ENCODE assay signal across 26 mouse cellular contexts in the genomic region with DNA sequence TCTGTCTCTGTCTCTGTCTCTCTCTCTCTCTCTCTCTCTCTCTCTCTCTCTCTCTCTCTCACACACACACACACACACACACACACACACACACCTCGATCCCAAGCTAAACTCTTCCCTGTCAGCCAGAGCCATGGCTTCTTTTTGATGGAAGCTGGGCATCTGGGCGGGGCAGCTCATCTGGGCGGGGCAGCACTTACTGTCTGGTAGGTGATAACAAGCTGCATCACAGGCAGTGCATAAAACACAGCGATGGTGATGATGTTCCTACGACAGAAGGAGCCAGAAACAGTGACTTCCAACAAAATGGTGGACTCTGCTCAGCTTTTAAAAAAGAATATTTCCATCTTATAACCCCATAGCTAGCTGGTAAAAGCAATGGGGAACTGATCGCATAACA.
DNase-seq lines count a peak whose midpoint lies in the region; ATAC-seq and TF ChIP-seq lines count a peak whose summit lies in the region.
"Had no signal": no experiment of that assay in that cellular context is flagged by ENCODE, and none has a peak within 500 bp of the region (broad histone marks: within the 10 kb centered on the region; RNA-seq: fewer than 3 reads in every experiment).

No protein-coding gene starts in this region.

- no peak overlapping the region for H3K27ac ChIP-seq in liver, embryonic 11.5 days (ENCODE audit: low read depth, low read length)
- H3K27ac ChIP-seq in liver, embryonic 16.5 days (ENCODE audit: low read length), result no peak overlapping the region
- H3K27ac ChIP-seq in hindbrain, embryonic 12.5 days, result no peak overlapping the region
- no peak overlapping the region for H3K27ac ChIP-seq in kidney, adult 2 months (ENCODE audit: insufficient read depth, low read depth, low read length)
- H3K27ac ChIP-seq: forebrain, embryonic 15.5 days; heart, embryonic 10.5 days; heart, embryonic 15.5 days; hindbrain, postnatal 0 days; intestine, embryonic 15.5 days; midbrain, embryonic 15.5 days; neural tube, embryonic 15.5 days had no signal

- ATAC-seq in erythroblast, adult 5-6 weeks (replicated peaks; ENCODE audit: low FRiP score, poor library complexity, severe bottlenecking), result peak; percentile 97
- peak; percentile 68 for ATAC-seq in liver, embryonic 11.5 days (replicated peaks; ENCODE audit: low FRiP score)
- ATAC-seq in liver, embryonic 16.5 days (ENCODE audit: low read depth), result peak; percentile 90
- ATAC-seq in hindbrain, embryonic 12.5 days (ENCODE audit: low FRiP score), result no peak
- ATAC-seq: activated CD4-positive, CD25-positive, alpha-beta regulatory T cell, adult 4 months; forebrain, embryonic 15.5 days; hindbrain, postnatal 0 days; intestine, embryonic 15.5 days; midbrain, embryonic 15.5 days had no signal

- 76% methylated on average over 6 of the region's 6 CpGs for WGBS in liver, embryonic 11.5 days
- WGBS in liver, embryonic 16.5 days (ENCODE audit: insufficient replicate concordance), result 53% methylated on average over 6 of the region's 6 CpGs
- WGBS in hindbrain, embryonic 12.5 days, result 88% methylated on average over 6 of the region's 6 CpGs
- 88% methylated on average over 6 of the region's 6 CpGs for WGBS in kidney, adult 2 months

- no peak overlapping the region for H3K4me3 ChIP-seq in liver, embryonic 11.5 days (ENCODE audit: low read depth, low read length)
- no peak overlapping the region for H3K4me3 ChIP-seq in liver, embryonic 16.5 days (ENCODE audit: low read depth, low read length)
- H3K4me3 ChIP-seq in hindbrain, embryonic 12.5 days, result no peak overlapping the region
- no peak overlapping the region for H3K4me3 ChIP-seq in kidney, adult 2 months (ENCODE audit: insufficient read depth, low read depth, low read length)
- H3K4me3 ChIP-seq: forebrain, embryonic 15.5 days; heart, embryonic 10.5 days; heart, embryonic 15.5 days; intestine, embryonic 15.5 days; midbrain, embryonic 15.5 days; neural tube, embryonic 15.5 days had no signal

- no peaks in the 10 kb centered on the region for H3K4me1 ChIP-seq in liver, embryonic 11.5 days (replicated peaks; ENCODE audit: control insufficient read depth, insufficient read depth, low read length)
- H3K4me1 ChIP-seq in liver, embryonic 16.5 days (ENCODE audit: control insufficient read depth, low read depth, low read length), result peaks cover 8% of the 10 kb centered on the region; the same call in 1 of the 2 replicates
- no peaks in the 10 kb centered on the region for H3K4me1 ChIP-seq in hindbrain, embryonic 12.5 days
- no peaks in the 10 kb centered on the region; the same call in 1 of the 2 replicates for H3K4me1 ChIP-seq in kidney, adult 2 months (ENCODE audit: control insufficient read depth, insufficient read depth, low read length)
- H3K4me1 ChIP-seq: forebrain, embryonic 15.5 days; heart, embryonic 10.5 days; heart, embryonic 15.5 days; intestine, embryonic 15.5 days; midbrain, embryonic 15.5 days; neural tube, embryonic 15.5 days had no signal

- no peak for TF ChIP-seq POLR2A in kidney, adult 2 months (IDR thresholded peaks at IDR 0.05; ENCODE audit: low read depth, low read length)

- no peaks in the 10 kb centered on the region for H3K27me3 ChIP-seq in liver, embryonic 11.5 days (replicated peaks; ENCODE audit: control insufficient read depth, insufficient read depth, low read length)
- no peaks in the 10 kb centered on the region for H3K27me3 ChIP-seq in liver, embryonic 16.5 days (ENCODE audit: control insufficient read depth, insufficient read depth, low read depth, low read length)
- H3K27me3 ChIP-seq in hindbrain, embryonic 12.5 days, result no peaks in the 10 kb centered on the region
- no peaks in the 10 kb centered on the region for H3K27me3 ChIP-seq in kidney, adult 2 months (replicated peaks; ENCODE audit: control insufficient read depth, insufficient read depth, low read length)
- H3K27me3 ChIP-seq: CH12.LX; forebrain, embryonic 15.5 days; heart, embryonic 15.5 days; intestine, embryonic 15.5 days; midbrain, embryonic 15.5 days; neural tube, embryonic 15.5 days had no signal

- no peak overlapping the region for H3K9ac ChIP-seq in liver, embryonic 11.5 days (ENCODE audit: low read depth, low read length)
- H3K9ac ChIP-seq in liver, embryonic 16.5 days (ENCODE audit: low read depth, low read length), result no peak overlapping the region
- no peak overlapping the region for H3K9ac ChIP-seq in hindbrain, embryonic 12.5 days
- H3K9ac ChIP-seq: forebrain, embryonic 15.5 days; heart, embryonic 15.5 days; intestine, embryonic 15.5 days; midbrain, embryonic 15.5 days; neural tube, embryonic 15.5 days had no signal

- H3K36me3 ChIP-seq in liver, embryonic 11.5 days (ENCODE audit: control insufficient read depth, insufficient read depth, low read length), result no peaks in the 10 kb centered on the region
- no peaks in the 10 kb centered on the region for H3K36me3 ChIP-seq in liver, embryonic 16.5 days (ENCODE audit: control insufficient read depth, insufficient read depth)
- H3K36me3 ChIP-seq in hindbrain, embryonic 12.5 days, result no peaks in the 10 kb centered on the region
- no peaks in the 10 kb centered on the region for H3K36me3 ChIP-seq in kidney, adult 2 months (ENCODE audit: control insufficient read depth, insufficient read depth, low read length)
- H3K36me3 ChIP-seq: forebrain, embryonic 15.5 days; heart, embryonic 10.5 days; heart, embryonic 15.5 days; intestine, embryonic 15.5 days; midbrain, embryonic 15.5 days; neural tube, embryonic 15.5 days had no signal

- no peak for DNase-seq in liver, embryonic 11.5 days (ENCODE audit: low spot score)
- DNase-seq in kidney, postnatal 25 days, result no peak
- DNase-seq in kidney, adult 2 months, result no peak
- DNase-seq: adrenal gland, adult 2 months; B cell, adult 2 months; cerebellum, adult 18-20 months; cerebellum, postnatal 14 days; gastrocnemius, postnatal 25 days; heart, adult 11 months; kidney, postnatal 10 days; layer of hippocampus, adult 9-11 months; lung, postnatal 4 days; thymus, adult 2 months; thymus, postnatal 4 days had no signal

- no peak for TF ChIP-seq CTCF in kidney, adult 2 months (conservative IDR thresholded peaks at IDR 0.05; ENCODE audit: insufficient read depth, insufficient read length, low read depth, low read length)

- H3K9me3 ChIP-seq in liver, embryonic 11.5 days (ENCODE audit: control insufficient read depth, low read length), result no peaks in the 10 kb centered on the region
- H3K9me3 ChIP-seq in liver, embryonic 16.5 days (replicated peaks; ENCODE audit: control insufficient read depth, low read length), result no peaks in the 10 kb centered on the region
- H3K9me3 ChIP-seq in hindbrain, embryonic 12.5 days (replicated peaks), result no peaks in the 10 kb centered on the region
- H3K9me3 ChIP-seq: forebrain, embryonic 15.5 days; heart, embryonic 10.5 days; heart, embryonic 15.5 days; intestine, embryonic 15.5 days; midbrain, embryonic 15.5 days; neural tube, embryonic 15.5 days had no signal

- H3K4me2 ChIP-seq in liver, embryonic 11.5 days, result no peak overlapping the region
- peak overlapping the region; percentile 18; the same call in 1 of the 2 replicates for H3K4me2 ChIP-seq in liver, embryonic 16.5 days (ENCODE audit: low read depth, low read length)
- H3K4me2 ChIP-seq in hindbrain, embryonic 12.5 days (replicated peaks), result no peak overlapping the region
- H3K4me2 ChIP-seq: forebrain, embryonic 15.5 days; heart, embryonic 15.5 days; intestine, embryonic 15.5 days; midbrain, embryonic 15.5 days; neural tube, embryonic 15.5 days had no signal
